Mouse (Mus musculus) bone marrow macrophage, adult 2 months (primary cell): ENCODE measurements around the gene Agap1. TPM values are rescaled to one million over a fixed set of nuclear protein-coding genes. Genes with fewer than 3 reads are reported as not detected.

Experiments
- H3K27ac ChIP-seq: 2 replicates; pipeline ENCODE4 v1.5.1; 2012; ENCODE audit warnings: low read depth, low read length; ENCODE audit not compliant: insufficient read depth
- H3K4me1 ChIP-seq: 2 replicates; pipeline ENCODE4 v1.6.1; 2012; ENCODE audit warnings: low read length; ENCODE audit not compliant: control insufficient read depth, insufficient read depth
- H3K4me3 ChIP-seq: 2 replicates; pipeline ENCODE4 v1.5.1; 2012; ENCODE audit warnings: mild to moderate bottlenecking, low read length, moderate library complexity; ENCODE audit not compliant: insufficient read depth
- CTCF ChIP-seq: IDR thresholded peaks from 2 replicates; pipeline ENCODE4 v1.5.1; 2012; ENCODE audit warnings: low read depth, mild to moderate bottlenecking, low read length, moderate library complexity
- POLR2A ChIP-seq: IDR thresholded peaks from 2 replicates; pipeline ENCODE4 v1.6.1; 2012; ENCODE audit warnings: mild to moderate bottlenecking, low read depth, low read length, borderline replicate concordance
- polyA plus RNA-seq: library from polyadenylated mRNA; stranded (reverse); fragments of >200 nt; gene quantifications from 2 replicates; pipeline ENCODE4 v1.2.4, GENCODE M21; 2012; ENCODE audit not compliant: missing spikeins, insufficient read depth, insufficient read length

Gene Agap1
- polyA plus RNA-seq, 1 experiment = 14.8 TPM

DNA sequence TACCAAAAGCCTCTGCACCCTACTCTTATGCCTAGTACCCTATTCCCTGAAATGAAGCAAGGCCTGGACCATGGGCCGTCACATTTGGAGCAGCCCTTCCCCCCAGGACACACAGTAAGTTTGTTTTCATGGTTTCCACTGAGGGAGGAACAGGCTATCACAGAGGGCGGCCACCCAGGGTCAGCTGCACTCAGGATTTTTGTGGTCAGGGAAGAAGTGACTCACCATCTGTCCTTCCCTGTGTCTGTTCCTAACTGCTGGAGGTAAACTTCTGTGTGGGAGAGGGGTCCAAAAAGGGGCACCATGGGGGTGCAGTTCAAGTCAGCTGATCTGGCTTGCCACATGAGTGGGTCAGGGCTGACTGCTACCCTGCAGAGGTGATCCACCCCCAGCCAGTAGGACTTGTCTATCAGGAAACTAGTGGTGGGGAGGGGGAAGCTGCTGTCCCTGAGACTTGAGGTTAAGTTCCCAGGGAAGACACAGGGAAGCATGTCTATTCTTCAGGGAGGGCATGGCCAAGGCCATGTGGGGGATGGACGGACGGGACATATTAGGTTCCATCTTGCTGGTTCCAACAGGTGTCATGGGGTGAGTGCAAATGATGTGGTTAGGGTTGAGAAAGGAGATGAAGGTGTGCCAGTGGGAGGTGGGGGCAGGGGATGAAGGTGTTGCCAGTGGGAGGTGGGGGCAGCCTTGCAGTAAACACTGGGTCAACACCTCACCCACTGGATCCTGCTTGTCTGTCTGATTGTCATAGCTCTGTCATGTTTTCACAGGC lies 116.1 kb downstream of the Agap1 start:
- Histone ChIP-seq H3K27ac (peak overlapping the region; percentile 82), H3K4me3 (no peak overlapping the region), H3K4me1 (peaks cover 62% of the 10 kb centered on the region)
- TF ChIP-seq CTCF (no peak), POLR2A (no peak)

GRCm38 (mm10) chr1:89573486-89573885 lies 118.9 kb downstream of the Agap1 start:
- no peak for TF ChIP-seq POLR2A
- TF ChIP-seq CTCF = no peak
- no peak overlapping the region for H3K4me3 ChIP-seq
- H3K4me1 ChIP-seq = peaks cover 60% of the 10 kb centered on the region
- H3K27ac ChIP-seq = no peak overlapping the region

- Histone ChIP-seq H3K4me3 (no peak overlapping the region), H3K4me1 (peaks cover 48% of the 10 kb centered on the region), H3K27ac (peak overlapping the region; percentile 62)
- TF ChIP-seq POLR2A = no peak
- no peak for TF ChIP-seq CTCF
Observed at GRCm38 (mm10) chr1:89574941-89575890, 120.6 kb downstream of the Agap1 start.

DNA sequence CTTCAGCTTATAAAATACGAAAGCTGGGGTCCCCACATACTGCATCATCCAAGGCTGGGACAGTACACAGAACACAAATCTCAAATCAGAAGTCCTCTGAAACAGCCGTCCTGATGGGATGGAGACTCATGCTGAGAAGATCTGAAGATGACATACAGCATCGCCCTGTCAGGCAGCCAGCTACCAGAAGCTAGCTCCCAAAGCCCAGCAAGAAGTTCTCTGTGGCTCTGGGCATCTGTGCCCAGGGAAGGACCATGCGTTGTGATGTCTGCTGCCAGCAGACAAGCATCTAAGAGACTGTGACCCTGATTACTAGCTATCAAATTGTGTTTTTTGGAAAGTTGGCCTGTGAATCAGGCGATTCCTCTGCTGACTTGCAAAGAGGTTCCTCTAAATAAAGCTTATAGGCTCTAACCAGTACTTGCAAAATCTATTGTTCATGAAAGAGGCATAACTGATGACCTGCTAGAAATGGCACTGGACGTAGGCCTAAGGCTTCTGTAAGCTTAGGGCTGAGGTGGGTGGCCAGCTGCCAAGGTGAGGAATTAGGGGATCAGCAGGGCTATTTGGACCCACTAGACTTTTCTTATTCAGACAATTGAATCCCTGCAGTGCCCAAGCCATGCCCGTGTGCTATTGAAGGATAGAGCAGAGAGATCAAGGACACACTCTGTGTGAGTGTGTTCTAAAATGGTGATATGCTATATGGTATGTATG lies 121.7 kb downstream of the Agap1 start:
- Histone ChIP-seq H3K4me1 (peaks cover 37% of the 10 kb centered on the region), H3K4me3 (no peak overlapping the region), H3K27ac (peak overlapping the region; percentile 86)
- TF ChIP-seq CTCF (no peak), POLR2A (no peak)

DNA sequence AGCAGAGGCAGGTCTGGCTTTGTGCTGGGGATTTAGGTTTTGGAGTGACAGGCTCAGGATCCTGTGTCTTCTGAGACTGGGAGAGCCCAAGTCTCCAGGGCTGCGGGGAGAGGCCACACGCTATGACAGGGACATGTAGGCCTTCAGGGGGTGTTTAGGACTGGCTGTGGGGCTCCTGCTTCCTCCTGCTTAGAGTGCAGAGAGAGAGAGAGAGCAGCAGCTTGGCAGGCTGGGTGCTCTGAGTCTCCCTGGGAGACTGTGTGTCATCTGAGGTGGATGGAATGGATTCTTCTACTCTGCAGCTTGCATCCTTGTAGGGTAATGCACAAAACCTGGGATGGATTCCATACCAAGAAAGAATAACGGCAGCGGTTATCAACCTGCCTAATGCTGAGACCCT lies 122.4 kb downstream of the Agap1 start:
- TF ChIP-seq CTCF (no peak), POLR2A (no peak)
- no peak overlapping the region for H3K4me3 ChIP-seq
- H3K27ac ChIP-seq = peak overlapping the region; percentile 86
- H3K4me1 ChIP-seq = peaks cover 32% of the 10 kb centered on the region

DNA sequence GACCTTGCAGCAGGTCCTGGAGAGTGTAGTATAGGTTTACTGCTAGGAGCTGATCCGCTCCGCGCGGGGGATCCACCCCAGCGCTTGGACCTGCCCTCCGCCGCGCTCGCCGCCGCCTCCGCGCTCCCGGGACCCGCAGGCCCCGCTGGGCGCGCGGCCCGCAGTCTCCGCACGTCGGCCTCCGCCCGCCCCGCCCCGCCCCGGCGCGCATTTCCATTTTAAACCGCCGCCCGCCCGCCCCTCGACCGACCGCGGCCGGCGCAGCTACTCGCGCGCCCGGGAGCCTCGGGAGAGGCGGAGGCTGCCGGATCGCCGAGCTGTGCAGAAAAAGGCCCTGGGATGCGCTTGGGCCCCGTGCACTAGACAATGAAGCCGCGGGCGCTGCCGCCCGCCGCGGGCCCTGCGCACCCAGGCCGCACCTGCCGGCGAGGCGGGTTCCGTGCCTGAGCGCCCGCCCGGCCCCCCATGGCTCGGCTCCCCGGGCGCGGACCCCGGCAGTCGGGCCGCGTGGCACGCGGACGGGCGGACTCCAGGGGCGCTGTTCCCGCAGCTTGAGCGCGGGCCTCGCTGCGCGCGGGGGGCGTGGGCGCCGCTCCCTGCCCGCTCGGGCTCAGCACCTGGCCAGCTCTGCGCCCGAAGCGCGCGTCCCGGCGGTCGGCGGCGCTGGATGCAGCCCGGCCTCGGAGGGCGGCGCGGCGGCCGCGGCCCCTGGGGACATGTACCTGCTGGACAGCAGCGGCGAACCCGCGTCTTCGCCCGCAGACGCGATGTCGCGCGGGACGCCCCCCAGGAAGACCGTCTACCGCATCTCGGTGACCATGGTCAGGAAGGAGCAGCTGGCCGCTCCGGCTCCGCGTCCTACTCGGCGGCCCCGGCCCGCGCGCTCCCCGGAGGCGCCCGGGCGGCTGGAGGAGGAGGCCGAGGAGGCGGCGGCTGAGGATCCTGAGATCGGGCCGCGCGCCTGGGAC lies 125.7 kb downstream of the Agap1 start:
- H3K4me1 ChIP-seq = peaks cover 21% of the 10 kb centered on the region
- H3K4me3 ChIP-seq = peak overlapping the region; percentile 60
- no peak overlapping the region for H3K27ac ChIP-seq
- TF ChIP-seq CTCF = no peak
- no peak for TF ChIP-seq POLR2A

GRCm38 (mm10) chr1:89580999-89581765 lies 126.6 kb downstream of the Agap1 start:
- TF ChIP-seq CTCF (peak; percentile 37), POLR2A (no peak)
- peak overlapping the region; percentile 60 for H3K4me3 ChIP-seq
- no peak overlapping the region for H3K27ac ChIP-seq
- H3K4me1 ChIP-seq = peaks cover 12% of the 10 kb centered on the region

DNA sequence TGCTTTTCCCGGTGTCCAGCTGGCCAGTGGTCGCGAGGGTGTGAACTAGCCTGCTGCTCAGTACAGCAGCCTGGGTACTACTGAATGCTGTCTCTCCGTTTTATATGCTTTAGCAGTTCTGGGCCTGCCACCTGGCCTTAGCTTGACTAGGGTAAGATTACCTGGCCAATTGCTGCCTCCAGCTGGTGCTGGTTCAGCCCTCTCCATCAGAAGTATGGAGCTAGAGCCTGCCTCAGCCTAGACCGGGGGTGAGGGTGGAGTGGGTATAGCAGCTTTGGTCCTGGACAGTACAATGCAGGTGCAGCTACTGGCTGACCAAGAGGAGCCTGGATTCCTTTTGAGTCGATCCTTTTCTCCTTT lies 127.1 kb downstream of the Agap1 start:
- no peak overlapping the region for H3K27ac ChIP-seq
- peak overlapping the region; percentile 60 for H3K4me3 ChIP-seq
- peaks cover 7% of the 10 kb centered on the region for H3K4me1 ChIP-seq
- no peak for TF ChIP-seq POLR2A
- no peak for TF ChIP-seq CTCF
